Mouse (Mus musculus) CH12.LX (cell line): Measurements from ENCODE around the gene Clmn.

Experiments used
- BHLHE40 ChIP-seq: IDR thresholded peaks from 2 replicates; pipeline ENCODE4 v1.6.1; 2011; ENCODE audit warnings: mild to moderate bottlenecking, low read depth, low read length, improper control_type of control experiment
- EP300 ChIP-seq: IDR thresholded peaks from 2 replicates; pipeline ENCODE4 v1.6.1; 2011; ENCODE audit warnings: low read length, improper control_type of control experiment
- NRF1 ChIP-seq: IDR thresholded peaks from 2 replicates; pipeline ENCODE4 v1.6.1; 2014; ENCODE audit warnings: low read depth, mild to moderate bottlenecking, inconsistent platforms, low read length, improper control_type of control experiment, moderate library complexity
- POLR2A ChIP-seq: IDR thresholded peaks from 2 replicates; pipeline ENCODE4 v1.6.1; 2011; ENCODE audit warnings: low read depth, mild to moderate bottlenecking, improper control_type of control experiment, low read length
- POLR2AphosphoS2 ChIP-seq: IDR thresholded peaks from 2 replicates; pipeline ENCODE4 v1.6.1; 2011; ENCODE audit warnings: low read depth, low read length, improper control_type of control experiment
- SMC3 ChIP-seq: IDR thresholded peaks from 2 replicates; pipeline ENCODE4 v1.6.1; 2011; ENCODE audit warnings: low read depth, low read length, improper control_type of control experiment

DNA sequence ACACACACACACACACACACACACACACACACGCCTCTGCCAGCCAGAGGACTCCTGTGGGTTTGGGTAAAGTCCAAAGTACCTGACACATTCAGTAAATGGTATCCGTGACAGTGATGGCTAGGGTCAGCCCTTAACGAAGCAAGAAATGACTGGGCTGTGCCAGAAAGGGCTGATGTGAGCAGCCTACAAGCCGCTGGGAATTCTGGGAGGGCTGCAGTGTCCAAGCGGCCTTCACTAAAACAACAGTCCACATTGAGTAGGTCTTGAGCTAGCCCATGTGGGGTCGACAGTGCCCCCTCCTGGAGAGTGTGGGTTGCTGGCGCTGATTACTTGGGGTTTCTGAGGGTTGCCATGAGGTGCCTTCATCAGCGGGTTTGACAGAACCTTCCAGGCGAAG lies 33.8 kb upstream of the Clmn start:
- TF ChIP-seq EP300 (no peak), BHLHE40 (no peak), NRF1 (no peak), POLR2A (no peak), SMC3 (peak; percentile 29), POLR2AphosphoS2 (no peak)
